Mouse (Mus musculus) CD4-positive, CD25-positive, alpha-beta regulatory T cell, adult 9 weeks (primary cell): ENCODE results near the gene Btbd35f27. TPM values are rescaled to one million over a fixed set of nuclear protein-coding genes. Genes with fewer than 3 reads are reported as not detected.

ENCODE experiments used
- polyA plus RNA-seq: library from polyadenylated mRNA; unstranded; fragments of 100-300 nt; shearing (Covaris generic); gene quantifications from one replicate; pipeline ENCODE4 v1.2.1, GENCODE M21; 2017

Gene Btbd35f27
- not detected for polyA plus RNA-seq

GRCm38 (mm10) chrX:4951835-4952234, at the start of gene Btbd35f27:
Gene Btbd35f27, plus strand, starts transcription at chrX:4952135.

Other genes with a start within 250 kb of the Btbd35f27 start
- not detected for gene Btbd35f4, start 151.6 kb upstream of the Btbd35f27 start, polyA plus RNA-seq